Mouse (Mus musculus): Measurements from ENCODE around the gene Abhd11. TPM values are rescaled to one million over a fixed set of nuclear protein-coding genes. Genes with fewer than 3 reads are reported as not detected.
A peak's percentile ranks its signal among the peaks of the same experiment; 100 is the strongest.
"Not testable (repeated sequence)": the region's sequence is repeated elsewhere in the genome, so short reads cannot be mapped to it uniquely, and the experiment has no call there.

Abhd11 gene
- total RNA-seq, 2 experiments from 2014 or later, result 56.6 to 60.8 TPM

- DNase-seq, result no peak
Observed at GRCm38 (mm10) chr5:135016224-135016759, 7.3 kb downstream of the Abhd11 start.

GRCm38 (mm10) chr5:135021814-135022213, 12.9 kb downstream of the Abhd11 start:
- intact Hi-C loops (cut with DNase I), result no loop called here
- peak; percentile 97 for DNase-seq

More at GRCm38 (mm10) chr5:135016224-135016759, 7.3 kb downstream of the Abhd11 start:
- intact Hi-C loops (cut with DNase I), result loop anchor here (5.0 to 10.0 kb wide), 2 partner anchors 159 to 176 kb away; no protein-coding TSS in a partner anchor

- intact Hi-C loops (cut with DNase I), result no loop called here
- peak; percentile 90 for DNase-seq
Observed at GRCm38 (mm10) chr5:135023344-135024173, 14.6 kb downstream of the Abhd11 start, which contains the start of gene Stx1a. Stx1a (plus strand) TSS chr5:135023482.

- no peak for DNase-seq
- intact Hi-C loops (cut with DNase I), result no loop called here
Observed at GRCm38 (mm10) chr5:135024665-135025224, 15.8 kb downstream of the Abhd11 start.

- intact Hi-C loops (cut with DNase I), result no loop called here
- no peak for DNase-seq
Observed at GRCm38 (mm10) chr5:135025899-135026298, 16.9 kb downstream of the Abhd11 start.

- peak; percentile 60 for DNase-seq
- intact Hi-C loops (cut with DNase I), result no loop called here
Observed at GRCm38 (mm10) chr5:135029007-135029854, 20.3 kb downstream of the Abhd11 start.

- intact Hi-C loops (cut with DNase I), result no loop called here
- no peak for DNase-seq
Observed at GRCm38 (mm10) chr5:135032581-135032980, 23.6 kb downstream of the Abhd11 start.

GRCm38 (mm10) chr5:135034593-135034992, 25.6 kb downstream of the Abhd11 start:
- no peak for DNase-seq
- intact Hi-C loops (cut with DNase I), result no loop called here

GRCm38 (mm10) chr5:135035608-135036359, 26.8 kb downstream of the Abhd11 start:
- no peak for DNase-seq
- intact Hi-C loops (cut with DNase I), result no loop called here

- no peak for DNase-seq
- intact Hi-C loops (cut with DNase I), result no loop called here
Observed at GRCm38 (mm10) chr5:135037946-135038345, 29.0 kb downstream of the Abhd11 start.

- no peak for DNase-seq
- intact Hi-C loops (cut with DNase I), result no loop called here
Observed at GRCm38 (mm10) chr5:135039541-135039940, 30.6 kb downstream of the Abhd11 start.

- intact Hi-C loops (cut with DNase I), result no loop called here
- DNase-seq, result no peak
Observed at GRCm38 (mm10) chr5:135040059-135040458, 31.1 kb downstream of the Abhd11 start.

GRCm38 (mm10) chr5:135040777-135041176, 31.8 kb downstream of the Abhd11 start:
- intact Hi-C loops (cut with DNase I), result no loop called here
- DNase-seq, result no peak

GRCm38 (mm10) chr5:135042105-135042788, 33.3 kb downstream of the Abhd11 start:
- intact Hi-C loops (cut with DNase I), result no loop called here
- DNase-seq, result no peak

- DNase-seq, result no peak
- intact Hi-C loops (cut with DNase I), result no loop called here
Observed at GRCm38 (mm10) chr5:135044575-135044974, 35.6 kb downstream of the Abhd11 start.

- intact Hi-C loops (cut with DNase I), result no loop called here
Observed at GRCm38 (mm10) chr5:135048539-135048938, 39.6 kb downstream of the Abhd11 start.

GRCm38 (mm10) chr5:135049268-135049667, 40.3 kb downstream of the Abhd11 start:
- intact Hi-C loops (cut with DNase I); DNase-seq: not testable (repeated sequence)

More at GRCm38 (mm10) chr5:135048539-135048938, 39.6 kb downstream of the Abhd11 start:
- no peak for DNase-seq

GRCm38 (mm10) chr5:135053356-135053755, 44.4 kb downstream of the Abhd11 start:
- no peak for DNase-seq
- intact Hi-C loops (cut with DNase I), result no loop called here
